Mouse (Mus musculus) kidney, embryonic 14.5 days (tissue): Measurements from ENCODE around the gene Nt5c3b. TPM values are rescaled to one million over a fixed set of nuclear protein-coding genes. Genes with fewer than 3 reads are reported as not detected.

Source experiments
- ATAC-seq: fragments of 200-750 bp; cut with Nextera tagmentation; 2 replicates; pipeline ENCODE4 v1.8.0; 2017; ENCODE audit warnings: moderate number of reproducible peaks, mild to moderate bottlenecking, moderate TSS enrichment, moderate library complexity; ENCODE audit not compliant: low FRiP score, low TSS enrichment
- H3K27ac ChIP-seq: fragments of 300-500 bp; sonication (generic); 2 replicates; pipeline ENCODE4 v1.5.1; 2014; ENCODE audit warnings: low read depth, mild to moderate bottlenecking, low read length, moderate library complexity, mixed read lengths
- H3K27me3 ChIP-seq: fragments of 300-500 bp; sonication (generic); 2 replicates; pipeline ENCODE4 v1.6.1; 2014; ENCODE audit warnings: mild to moderate bottlenecking, low read length; ENCODE audit not compliant: control insufficient read depth, insufficient read depth
- H3K36me3 ChIP-seq: fragments of 300-500 bp; sonication (generic); 2 replicates; pipeline ENCODE4 v1.6.1; 2014; ENCODE audit warnings: low read length, mixed read lengths; ENCODE audit not compliant: control insufficient read depth, insufficient read depth
- H3K4me1 ChIP-seq: fragments of 300-500 bp; sonication (generic); 2 replicates; pipeline ENCODE4 v1.6.1; 2014; ENCODE audit warnings: low read length, mixed read lengths; ENCODE audit not compliant: control insufficient read depth, insufficient read depth
- H3K4me2 ChIP-seq: fragments of 300-500 bp; sonication (generic); replicated peaks from 2 replicates; pipeline ENCODE4 v1.6.1; 2014; ENCODE audit warnings: low read depth, mild to moderate bottlenecking, low read length
- H3K4me3 ChIP-seq: fragments of 300-500 bp; sonication (generic); 2 replicates; pipeline ENCODE4 v1.5.1; 2014; ENCODE audit warnings: mild to moderate bottlenecking, low read length
- H3K9ac ChIP-seq: fragments of 300-500 bp; sonication (generic); 2 replicates; pipeline ENCODE4 v1.6.1; 2014; ENCODE audit warnings: low read depth, mild to moderate bottlenecking, low read length, moderate library complexity
- H3K9me3 ChIP-seq: fragments of 300-500 bp; sonication (generic); 2 replicates; pipeline ENCODE4 v1.6.1; 2016; ENCODE audit warnings: low read length; ENCODE audit not compliant: control insufficient read depth
- WGBS: fragments of 180-500 bp; shearing (Covaris S2); extraction: QIAGEN DNeasy Blood & Tissue Kit; methylation state at CpG from one replicate; pipeline ENCODE4 v1.1.7; 2014; 5-methylcytosine and 5-hydroxymethylcytosine counted together
- polyA plus RNA-seq: library from polyadenylated mRNA; unstranded; fragments of >200 nt; fragmentation: Nextera tagmentation; extraction: Ambion mirVana; gene quantifications from 2 replicates; pipeline ENCODE4 v1.2.1, GENCODE M21; 2014

Gene Nt5c3b
- 100 and 112 TPM in 2 replicates for polyA plus RNA-seq

DNA sequence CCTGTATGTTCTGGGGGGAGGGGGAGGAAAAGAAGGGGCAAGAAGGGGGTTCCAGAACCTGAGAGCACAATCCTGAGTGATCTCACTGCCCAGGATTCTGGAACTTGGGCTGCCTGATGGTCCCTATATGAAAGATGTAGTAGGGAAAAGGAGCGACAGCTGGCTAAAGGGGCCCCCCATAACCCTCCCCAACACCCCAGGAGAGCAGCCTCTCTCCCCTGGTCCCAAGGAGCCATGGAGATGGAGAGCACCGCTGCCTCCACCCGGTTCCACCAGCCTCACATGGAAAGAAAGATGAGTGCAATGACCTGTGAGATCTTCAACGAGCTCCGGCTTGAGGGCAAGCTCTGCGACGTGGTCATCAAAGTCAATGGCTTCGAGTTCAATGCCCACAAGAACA, at the start of gene Nt5c3b, which contains the start of gene Klhl10:
Gene Nt5c3b, minus strand, starts transcription at position 12 of the 400 bp plus-strand sequence.
Gene Klhl10, plus strand, starts transcription at position 121 of the 400 bp plus-strand sequence.
- no peak for ATAC-seq
- H3K9ac ChIP-seq, result peak within 1 kb of the TSS; percentile 80
- no peaks in the 10 kb centered on the region for H3K9me3 ChIP-seq
- H3K36me3 ChIP-seq, result peaks cover 2% of the 10 kb centered on the region; the same call in 1 of the 2 replicates
- peaks cover 8% of the 10 kb centered on the region; the same call in 1 of the 2 replicates for H3K4me1 ChIP-seq
- peak within 1 kb of the TSS; percentile 59 for H3K4me2 ChIP-seq
- WGBS, result 60% methylated on average over 8 of the region's 8 CpGs
- peak within 1 kb of the TSS; percentile 1; the same call in 1 of the 2 replicates for H3K27ac ChIP-seq
- no peaks in the 10 kb centered on the region for H3K27me3 ChIP-seq
- H3K4me3 ChIP-seq, result peak within 1 kb of the TSS; percentile 74

GRCm38 (mm10) chr11:100490951-100491350, 49.3 kb upstream of the Nt5c3b start:
- Histone ChIP-seq H3K36me3 (peaks cover 87% of the 10 kb centered on the region), H3K4me3 (no peak overlapping the region), H3K9ac (no peak overlapping the region), H3K27me3 (no peaks in the 10 kb centered on the region), H3K4me1 (no peaks in the 10 kb centered on the region), H3K27ac (no peak overlapping the region), H3K4me2 (no peak overlapping the region), H3K9me3 (no peaks in the 10 kb centered on the region)
- 88% methylated on average over 6 of the region's 6 CpGs for WGBS
- no peak for ATAC-seq

DNA sequence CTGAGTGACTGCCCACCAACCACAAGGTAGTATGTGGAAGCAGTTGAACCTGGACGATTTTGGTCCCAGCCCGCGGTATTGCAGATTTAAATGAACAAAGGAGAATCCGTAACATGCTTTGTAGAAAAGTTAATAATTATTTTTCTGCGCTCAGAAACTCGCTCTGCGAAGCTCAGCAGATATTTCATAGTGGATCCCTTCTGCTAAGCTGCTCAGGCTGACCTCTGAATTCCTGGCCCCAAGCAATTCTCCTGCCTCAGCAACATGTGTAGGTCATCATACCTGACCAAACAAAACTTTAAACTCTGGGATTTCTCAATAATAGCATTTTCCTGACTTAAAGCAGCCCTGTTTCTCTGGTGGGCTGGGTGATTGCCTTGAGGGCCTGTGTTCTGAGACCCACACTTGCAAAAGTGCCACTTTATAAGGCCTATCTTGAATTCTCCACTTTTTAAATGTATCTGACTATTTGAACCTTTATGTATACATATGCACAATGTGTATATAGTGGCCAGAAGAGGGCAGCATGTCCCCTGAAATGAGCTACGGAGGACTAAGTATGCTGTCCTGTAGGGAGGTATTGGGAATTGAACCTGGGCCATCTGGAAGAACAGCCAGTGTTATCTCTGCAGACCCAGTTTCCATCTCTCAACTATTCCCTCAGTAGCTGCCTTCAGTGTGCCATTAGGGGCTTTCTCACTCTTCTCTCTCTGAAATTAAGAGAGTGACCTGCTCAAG, 44.4 kb upstream of the Nt5c3b start:
- Histone ChIP-seq H3K27me3 (no peaks in the 10 kb centered on the region), H3K36me3 (peaks cover 90% of the 10 kb centered on the region), H3K4me3 (no peak overlapping the region), H3K9ac (no peak overlapping the region), H3K27ac (no peak overlapping the region), H3K4me1 (no peaks in the 10 kb centered on the region), H3K4me2 (no peak overlapping the region), H3K9me3 (no peaks in the 10 kb centered on the region)
- ATAC-seq, result no peak
- WGBS, result 84% methylated on average over 8 of the region's 8 CpGs

- H3K9ac ChIP-seq, result no peak overlapping the region
- 91% methylated on average over 3 of the region's 3 CpGs for WGBS
- H3K27me3 ChIP-seq, result no peaks in the 10 kb centered on the region
- no peak for ATAC-seq
- H3K4me3 ChIP-seq, result no peak overlapping the region
- H3K9me3 ChIP-seq, result no peaks in the 10 kb centered on the region
- H3K36me3 ChIP-seq, result peaks cover 90% of the 10 kb centered on the region
- H3K27ac ChIP-seq, result no peak overlapping the region
- no peak overlapping the region for H3K4me2 ChIP-seq
- no peaks in the 10 kb centered on the region for H3K4me1 ChIP-seq
These were observed 42.9 kb upstream of the Nt5c3b start for GRCm38 (mm10) chr11:100484461-100484860.

- Histone ChIP-seq H3K4me2 (no peak overlapping the region), H3K9ac (no peak overlapping the region), H3K27me3 (no peaks in the 10 kb centered on the region), H3K4me1 (no peaks in the 10 kb centered on the region), H3K27ac (no peak overlapping the region), H3K9me3 (no peaks in the 10 kb centered on the region), H3K36me3 (peaks cover 73% of the 10 kb centered on the region), H3K4me3 (no peak overlapping the region)
- WGBS, result 61% methylated on average over 7 of the region's 7 CpGs
- ATAC-seq, result no peak
These were observed 37.5 kb upstream of the Nt5c3b start for GRCm38 (mm10) chr11:100479152-100479551.

DNA sequence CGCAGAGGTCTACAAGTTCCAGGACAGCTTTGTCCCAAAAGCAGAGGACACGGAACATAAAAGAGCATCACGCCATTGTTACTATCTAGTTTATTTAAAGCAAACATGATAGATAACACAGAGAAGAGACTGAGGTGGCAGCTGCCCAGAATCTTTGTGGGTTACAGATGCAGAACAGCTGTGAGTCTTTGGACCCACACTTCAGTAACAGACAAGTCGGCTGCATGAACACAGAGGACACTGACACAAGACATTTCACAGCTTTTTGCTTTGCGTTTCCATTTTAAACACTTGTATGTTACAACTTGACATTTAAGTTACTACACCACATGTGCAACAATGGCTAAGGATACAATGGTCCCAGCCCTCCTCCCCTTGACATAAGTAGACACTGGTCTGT, 34.7 kb upstream of the Nt5c3b start:
- H3K4me1 ChIP-seq, result peaks cover 2% of the 10 kb centered on the region; the same call in 1 of the 2 replicates
- H3K9ac ChIP-seq, result no peak overlapping the region
- 94% methylated on average over 5 of the region's 5 CpGs for WGBS
- H3K27ac ChIP-seq, result no peak overlapping the region
- H3K36me3 ChIP-seq, result peaks cover 45% of the 10 kb centered on the region
- no peak overlapping the region for H3K4me3 ChIP-seq
- H3K9me3 ChIP-seq, result no peaks in the 10 kb centered on the region
- no peak for ATAC-seq
- H3K4me2 ChIP-seq, result no peak overlapping the region
- H3K27me3 ChIP-seq, result no peaks in the 10 kb centered on the region

GRCm38 (mm10) chr11:100472935-100473295, 31.3 kb upstream of the Nt5c3b start:
- no peaks in the 10 kb centered on the region for H3K9me3 ChIP-seq
- no peak; the same call in 1 of the 2 replicates for ATAC-seq
- H3K9ac ChIP-seq, result no peak overlapping the region
- WGBS, result 35% methylated on average over 5 of the region's 5 CpGs
- H3K4me2 ChIP-seq, result no peak overlapping the region; the same call in 1 of the 2 replicates
- H3K4me1 ChIP-seq, result peaks cover 14% of the 10 kb centered on the region
- peak overlapping the region; percentile 92 for H3K4me3 ChIP-seq
- H3K27ac ChIP-seq, result no peak overlapping the region
- no peaks in the 10 kb centered on the region for H3K27me3 ChIP-seq
- H3K36me3 ChIP-seq, result peaks cover 13% of the 10 kb centered on the region

DNA sequence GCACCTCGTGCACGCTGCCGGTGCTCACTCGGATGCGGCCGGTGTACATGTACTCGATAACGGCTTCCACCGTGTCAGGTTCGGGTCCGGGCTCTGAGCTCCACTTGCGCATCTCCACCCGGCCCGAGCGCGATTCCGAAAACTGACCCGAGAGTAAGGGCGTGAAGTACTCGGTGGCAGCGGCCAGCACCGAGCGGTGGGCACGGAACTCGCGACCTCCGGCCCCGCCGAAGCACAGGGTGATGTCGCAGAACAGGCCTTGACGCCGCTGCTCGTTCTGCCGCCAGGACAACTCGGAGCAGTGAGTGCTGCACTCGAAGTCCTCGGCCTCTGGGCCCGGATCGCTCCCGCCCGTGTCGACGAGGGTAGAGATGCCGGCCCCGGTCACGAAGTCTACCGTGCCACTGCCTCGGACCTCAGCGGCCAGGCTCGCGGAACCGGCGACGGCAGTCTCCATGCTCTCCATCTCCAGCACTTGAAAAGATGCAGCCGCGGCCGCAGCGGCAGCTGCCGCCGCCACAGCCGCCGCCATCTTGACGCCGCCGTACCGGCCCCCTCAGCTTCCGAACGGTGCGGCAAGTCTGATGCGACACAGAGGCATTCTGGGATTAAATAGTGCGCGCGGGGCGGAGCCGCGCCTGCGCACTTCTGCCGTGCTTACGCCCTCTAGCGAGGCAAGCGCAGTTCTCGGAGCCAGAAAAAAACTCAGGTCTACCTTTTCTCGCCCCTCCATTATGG, 30.8 kb upstream of the Nt5c3b start, which contains the start of gene Klhl11:
Gene Klhl11, minus strand, starts transcription at position 545 of the 738 bp plus-strand sequence.
- Histone ChIP-seq H3K9me3 (no peaks in the 10 kb centered on the region), H3K4me3 (peak within 1 kb of the TSS; percentile 92), H3K4me2 (peak within 1 kb of the TSS; percentile 95), H3K4me1 (peaks cover 14% of the 10 kb centered on the region), H3K27ac (peak within 1 kb of the TSS; percentile 83), H3K9ac (peak within 1 kb of the TSS; percentile 93), H3K27me3 (no peaks in the 10 kb centered on the region), H3K36me3 (peaks cover 10% of the 10 kb centered on the region)
- WGBS, result under 1% methylated on average over 83 of the region's 83 CpGs
- ATAC-seq, result peak; percentile 94
